Mouse (Mus musculus) forebrain, postnatal 0 days (tissue): Measurements from ENCODE around the gene Exosc9. TPM values are rescaled to one million over a fixed set of nuclear protein-coding genes. Genes with fewer than 3 reads are reported as not detected.
A peak's percentile ranks its signal among the peaks of the same experiment; 100 is the strongest.
"Not testable (repeated sequence)": the region's sequence is repeated elsewhere in the genome, so short reads cannot be mapped to it uniquely, and the experiment has no call there.

Experiments used
- ATAC-seq: fragments of 200-750 bp; cut with Nextera tagmentation; 2 replicates; pipeline ENCODE4 v1.8.0; 2017; ENCODE audit warnings: mild to moderate bottlenecking, moderate library complexity
- DNase-seq: peaks from one replicate; pipeline ENCODE4 v3.0.0-alpha.2; 2015
- H3K27ac ChIP-seq: fragments of 300-500 bp; sonication (generic); 2 replicates; pipeline ENCODE4 v1.5.1; 2014; ENCODE audit warnings: low read depth, mild to moderate bottlenecking, antibody characterized with exemption, low read length, moderate library complexity, mixed read lengths
- H3K27me3 ChIP-seq: fragments of 300-500 bp; sonication (generic); 2 replicates; pipeline ENCODE4 v1.6.1; 2014; ENCODE audit warnings: mild to moderate bottlenecking, low read length, mixed read lengths; ENCODE audit not compliant: insufficient read depth
- H3K36me3 ChIP-seq: fragments of 300-500 bp; sonication (generic); 2 replicates; pipeline ENCODE4 v1.6.1; 2014; ENCODE audit warnings: mild to moderate bottlenecking, moderate library complexity; ENCODE audit not compliant: insufficient read depth
- H3K4me1 ChIP-seq: fragments of 300-500 bp; sonication (generic); 2 replicates; pipeline ENCODE4 v1.6.1; 2014; ENCODE audit warnings: antibody characterized with exemption; ENCODE audit not compliant: insufficient read depth
- H3K4me2 ChIP-seq: fragments of 300-500 bp; sonication (generic); 2 replicates; pipeline ENCODE4 v1.6.1; 2014; ENCODE audit warnings: low read depth, mild to moderate bottlenecking, moderate library complexity
- H3K4me3 ChIP-seq: fragments of 300-500 bp; sonication (generic); 2 replicates; pipeline ENCODE4 v1.5.1; 2014; ENCODE audit warnings: low read depth, low read length, mixed read lengths
- H3K9ac ChIP-seq: fragments of 300-500 bp; sonication (generic); 2 replicates; pipeline ENCODE4 v1.6.1; 2014; ENCODE audit warnings: mild to moderate bottlenecking
- H3K9me3 ChIP-seq: fragments of 300-500 bp; sonication (generic); 2 replicates; pipeline ENCODE4 v1.6.1; 2016; ENCODE audit warnings: low read length
- CTCF ChIP-seq: sonication (generic); IDR thresholded peaks from 2 replicates; pipeline ENCODE4 v1.5.1; 2016; ENCODE audit warnings: antibody characterized with exemption, control low read depth, low read depth
- WGBS: fragments of 180-500 bp; shearing (Covaris S2); extraction: QIAGEN DNeasy Blood & Tissue Kit; methylation state at CpG from one replicate; pipeline ENCODE4 v1.1.7; 2014; 5-methylcytosine and 5-hydroxymethylcytosine counted together
- polyA plus RNA-seq: library from polyadenylated mRNA; unstranded; fragments of >200 nt; fragmentation: Nextera tagmentation; extraction: Ambion mirVana; gene quantifications from 2 replicates; pipeline ENCODE4 v1.2.1, GENCODE M21; 2015
- total RNA-seq: library from RNA; depleted of rRNA; stranded (reverse); fragments of >200 nt; gene quantifications from 2 replicates; pipeline ENCODE4 v1.2.3, GENCODE M21; 2014; rRNA removed

The Exosc9 gene
- total and polyA plus RNA-seq, 2 experiments from 2014 or later: 76.9 to 78.0 TPM

GRCm38 (mm10) chr3:36598811-36599210 lies 46.4 kb downstream of the Exosc9 start:
- 72% methylated on average over 3 of the region's 3 CpGs for WGBS
- no peak for ATAC-seq
- no peak overlapping the region for H3K27ac ChIP-seq
- H3K36me3 ChIP-seq: peaks cover 28% of the 10 kb centered on the region
- TF ChIP-seq CTCF: no peak
- H3K4me3 ChIP-seq: no peak overlapping the region
- no peaks in the 10 kb centered on the region for H3K4me1 ChIP-seq
- H3K9ac ChIP-seq: no peak overlapping the region
- H3K9me3 ChIP-seq: no peaks in the 10 kb centered on the region
- no peaks in the 10 kb centered on the region for H3K27me3 ChIP-seq
- DNase-seq: no peak
- H3K4me2 ChIP-seq: no peak overlapping the region

- 88% methylated on average over 9 of the region's 9 CpGs for WGBS
- not testable (repeated sequence) for H3K9ac ChIP-seq, ATAC-seq, DNase-seq, H3K4me3 ChIP-seq, H3K27me3 ChIP-seq, H3K27ac ChIP-seq, H3K4me2 ChIP-seq, H3K4me1 ChIP-seq, H3K9me3 ChIP-seq
- H3K36me3 ChIP-seq: peaks cover 26% of the 10 kb centered on the region
These were observed 47.4 kb downstream of the Exosc9 start for GRCm38 (mm10) chr3:36599773-36600172.

GRCm38 (mm10) chr3:36605894-36606783 lies 53.7 kb downstream of the Exosc9 start:
- H3K9me3 ChIP-seq: no peaks in the 10 kb centered on the region

DNA sequence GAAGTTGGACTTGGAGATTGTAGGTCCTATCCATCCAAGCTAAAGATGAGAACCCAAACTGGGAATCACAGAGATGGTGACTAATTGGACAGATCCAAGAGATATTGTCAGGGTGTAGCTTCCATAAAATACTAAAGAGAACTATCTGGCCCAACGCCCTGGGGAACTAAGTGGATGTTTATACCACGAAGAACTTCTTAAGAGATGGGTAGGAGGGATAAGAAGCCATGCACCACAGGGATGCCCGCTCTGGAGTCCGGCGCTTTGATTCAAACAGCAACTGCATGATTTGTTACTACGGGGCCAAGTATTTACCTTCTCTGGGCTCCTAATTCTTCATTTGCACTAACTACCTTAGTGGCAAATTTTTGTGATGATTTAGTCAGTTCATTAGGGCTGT lies 60.3 kb downstream of the Exosc9 start:
- no peak for DNase-seq
- Histone ChIP-seq H3K4me3 (peak overlapping the region; percentile 68), H3K36me3 (peaks cover 10% of the 10 kb centered on the region; the same call in 1 of the 2 replicates), H3K27ac (peak overlapping the region; percentile 60), H3K4me1 (peaks cover 4% of the 10 kb centered on the region; the same call in 1 of the 2 replicates), H3K9ac (peak overlapping the region; percentile 65), H3K9me3 (no peaks in the 10 kb centered on the region), H3K4me2 (peak overlapping the region; percentile 55), H3K27me3 (no peaks in the 10 kb centered on the region)
- 2% methylated on average over 6 of the region's 6 CpGs for WGBS
- TF ChIP-seq CTCF: no peak
- ATAC-seq: peak; percentile 18

More at GRCm38 (mm10) chr3:36605894-36606783, 53.7 kb downstream of the Exosc9 start:
- no peak overlapping the region for H3K4me3 ChIP-seq
- H3K27me3 ChIP-seq: no peaks in the 10 kb centered on the region
- no peak for TF ChIP-seq CTCF
- 83% methylated on average over 7 of the region's 7 CpGs for WGBS
- H3K4me2 ChIP-seq: no peak overlapping the region
- H3K27ac ChIP-seq: no peak overlapping the region
- DNase-seq: no peak
- H3K9ac ChIP-seq: no peak overlapping the region
- no peak for ATAC-seq
- no peaks in the 10 kb centered on the region for H3K4me1 ChIP-seq
- peaks cover 31% of the 10 kb centered on the region for H3K36me3 ChIP-seq

DNA sequence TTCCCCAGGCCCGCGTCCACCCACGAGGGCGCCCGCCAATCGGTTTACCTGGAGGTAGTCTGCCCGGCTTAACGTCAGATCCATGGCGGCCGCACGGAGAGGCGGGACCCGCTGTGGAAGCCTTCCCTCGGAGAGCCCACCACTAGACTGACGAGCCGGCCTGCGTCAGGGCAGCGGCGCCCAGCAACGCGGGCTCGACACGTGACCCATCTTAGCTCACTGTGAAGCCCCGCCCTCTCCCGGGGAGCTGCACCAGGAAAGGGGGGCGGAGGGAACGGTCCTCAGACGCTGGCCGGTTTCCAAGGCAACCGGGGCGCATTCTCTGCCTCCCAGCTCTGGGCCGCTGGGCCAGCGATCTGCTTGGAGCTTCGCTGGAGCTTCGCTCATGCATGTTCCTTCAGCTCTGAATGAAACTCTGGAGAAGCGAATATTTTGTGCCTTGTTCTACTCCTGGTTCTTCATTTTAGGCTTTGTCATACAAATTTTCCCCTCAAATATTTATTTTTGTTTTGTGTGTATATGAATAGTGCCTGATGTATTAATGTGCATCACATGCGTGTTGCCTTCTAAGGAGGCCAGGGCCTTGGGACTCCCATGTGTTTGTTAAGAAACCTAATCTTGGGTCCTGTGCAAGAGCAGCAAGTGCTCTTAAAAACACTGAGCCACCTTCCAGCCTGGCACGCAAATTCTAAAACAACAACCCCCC lies 60.9 kb downstream of the Exosc9 start, which contains the start of gene Bbs7:
TSS of gene Bbs7 (minus strand) at position 276 of the 706 bp plus-strand sequence.
- peak; percentile 97 for DNase-seq
- H3K9ac ChIP-seq: peak within 1 kb of the TSS; percentile 65
- peak within 1 kb of the TSS; percentile 60 for H3K27ac ChIP-seq
- H3K4me2 ChIP-seq: peak within 1 kb of the TSS; percentile 55
- TF ChIP-seq CTCF: peak; percentile 17; the same call in 1 of the 2 replicates
- no peaks in the 10 kb centered on the region for H3K27me3 ChIP-seq
- peak; percentile 100 for ATAC-seq
- peaks cover 10% of the 10 kb centered on the region; the same call in 1 of the 2 replicates for H3K36me3 ChIP-seq
- 2% methylated on average over 38 of the region's 38 CpGs for WGBS
- peaks cover 4% of the 10 kb centered on the region; the same call in 1 of the 2 replicates for H3K4me1 ChIP-seq
- H3K4me3 ChIP-seq: peak within 1 kb of the TSS; percentile 68
- H3K9me3 ChIP-seq: no peaks in the 10 kb centered on the region

DNA sequence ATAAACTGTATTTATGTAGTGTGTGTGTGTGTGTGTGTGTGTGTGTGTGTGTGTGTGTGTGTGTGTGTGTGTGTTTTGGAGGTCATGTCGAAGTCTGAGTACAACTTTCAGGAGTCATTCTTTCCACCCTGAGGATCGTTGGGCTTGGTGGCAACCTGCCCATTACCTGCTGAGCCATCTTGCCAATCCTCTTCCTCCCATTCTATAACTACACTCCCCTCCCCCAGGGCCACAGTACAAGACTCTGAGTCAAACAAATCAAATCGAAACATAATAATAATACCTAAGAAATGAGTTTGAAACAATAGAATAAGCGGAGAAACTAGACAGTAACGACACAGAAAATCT lies 61.5 kb downstream of the Exosc9 start:
- Histone ChIP-seq H3K4me2 (peak overlapping the region; percentile 55), H3K9ac (no peak overlapping the region), H3K36me3 (0 out of 2 replicates have a peak, but pooled peaks cover 5% of the 10 kb centered on the region), H3K4me1 (peaks cover 4% of the 10 kb centered on the region; the same call in 1 of the 2 replicates), H3K27me3 (no peaks in the 10 kb centered on the region), H3K27ac (no peak overlapping the region), H3K4me3 (no peak overlapping the region), H3K9me3 (no peaks in the 10 kb centered on the region)
- DNase-seq (no peak), ATAC-seq (no peak)
- TF ChIP-seq CTCF: no peak
- WGBS: 59% methylated on average over 5 of the region's 5 CpGs

Other genes with a start within 250 kb of the Exosc9 start
- 38.6 and 41.2 TPM in 2 replicates for gene Anxa5, start 76.7 kb upstream of the Exosc9 start, total RNA-seq
- gene Anxa5, start 76.7 kb upstream of the Exosc9 start, polyA plus RNA-seq: 47.2 and 48.9 TPM in 2 replicates
- not detected in 2 replicates for gene 1810062G17Rik, start 76.7 kb upstream of the Exosc9 start, total RNA-seq
- gene 1810062G17Rik, start 76.7 kb upstream of the Exosc9 start, polyA plus RNA-seq: 0.69 and 0.74 TPM in 2 replicates
- gene Gm11549, start 30.8 kb upstream of the Exosc9 start, total RNA-seq: 0.69 and 1.3 TPM in 2 replicates
- 0.45 and 0.68 TPM in 2 replicates for gene Gm11549, start 30.8 kb upstream of the Exosc9 start, polyA plus RNA-seq
- gene Ccna2, start 19.5 kb downstream of the Exosc9 start, total RNA-seq: 16.8 and 23.9 TPM in 2 replicates
- gene Ccna2, start 19.5 kb downstream of the Exosc9 start, polyA plus RNA-seq: 20.5 and 20.7 TPM in 2 replicates
- 15.1 and 15.5 TPM in 2 replicates for gene Bbs7, start 60.9 kb downstream of the Exosc9 start, total RNA-seq
- gene Bbs7, start 60.9 kb downstream of the Exosc9 start, polyA plus RNA-seq: 13.4 and 14.9 TPM in 2 replicates
- 9.7 and 12.3 TPM in 2 replicates for gene Trpc3, start 137.6 kb downstream of the Exosc9 start, total RNA-seq
- 3.6 and 8.2 TPM in 2 replicates for gene Trpc3, start 137.6 kb downstream of the Exosc9 start, polyA plus RNA-seq